Mouse (Mus musculus) spleen, embryonic (tissue): Measurements from ENCODE around the gene Il9r.
"Not testable (repeated sequence)": the region's sequence is repeated elsewhere in the genome, so short reads cannot be mapped to it uniquely, and the experiment has no call there.

Experiments used
- CTCF ChIA-PET: fragments of 350-600 bp; sonication (Branson Sonifier 250); formaldehyde crosslinking; loops from one replicate; lab custom pipeline; 2022; lab: Charles Lee

The Il9r gene

GRCm38 (mm10) chr11:32201922-32202685 is 2.0 kb upstream of the Il9r start:
- CTCF ChIA-PET: no interaction called here

DNA sequence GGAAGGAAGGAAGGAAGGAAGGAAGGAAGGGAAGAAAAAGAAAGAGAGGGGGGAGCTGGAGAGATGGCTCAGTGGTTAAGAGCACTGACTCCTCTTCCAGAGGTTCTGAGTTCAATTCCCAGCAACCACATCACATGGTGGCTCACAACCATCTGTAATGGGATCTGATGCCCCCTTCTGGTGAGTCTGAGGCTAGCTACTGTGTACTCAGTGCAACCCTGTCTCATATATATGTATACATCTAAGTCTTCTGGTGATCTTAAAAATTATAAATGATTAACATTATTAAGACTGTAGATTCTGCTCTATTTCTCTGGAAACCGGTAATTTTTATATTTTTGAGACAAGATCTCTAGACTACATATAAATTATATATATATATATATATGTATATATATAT is 913 bp upstream of the Il9r start:
- CTCF ChIA-PET: not testable (repeated sequence)

DNA sequence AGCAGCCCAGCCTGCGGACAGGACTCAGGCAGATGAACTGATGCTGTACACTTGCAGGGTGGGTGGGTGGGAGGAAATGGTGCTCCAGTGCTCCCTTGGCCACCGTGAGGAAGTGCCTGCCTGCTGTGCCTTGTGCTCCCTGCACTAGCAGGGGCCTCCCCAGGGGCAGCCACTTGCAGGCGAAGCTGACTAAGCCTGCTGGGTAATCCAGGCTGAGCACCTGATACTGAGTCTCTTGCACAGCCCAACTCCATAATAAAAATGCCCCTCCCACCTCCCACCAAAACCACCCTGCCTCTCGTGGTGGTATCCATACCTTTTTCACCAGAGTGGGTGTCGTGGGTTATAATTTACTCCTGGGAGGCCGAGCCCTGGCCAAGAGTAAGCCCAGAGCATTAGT is 849 bp downstream of the Il9r start:
- CTCF ChIA-PET: interaction anchor here (2.0 kb wide), 1 partner anchor 17 kb away, joined by 5 read pairs; no protein-coding TSS in a partner anchor

DNA sequence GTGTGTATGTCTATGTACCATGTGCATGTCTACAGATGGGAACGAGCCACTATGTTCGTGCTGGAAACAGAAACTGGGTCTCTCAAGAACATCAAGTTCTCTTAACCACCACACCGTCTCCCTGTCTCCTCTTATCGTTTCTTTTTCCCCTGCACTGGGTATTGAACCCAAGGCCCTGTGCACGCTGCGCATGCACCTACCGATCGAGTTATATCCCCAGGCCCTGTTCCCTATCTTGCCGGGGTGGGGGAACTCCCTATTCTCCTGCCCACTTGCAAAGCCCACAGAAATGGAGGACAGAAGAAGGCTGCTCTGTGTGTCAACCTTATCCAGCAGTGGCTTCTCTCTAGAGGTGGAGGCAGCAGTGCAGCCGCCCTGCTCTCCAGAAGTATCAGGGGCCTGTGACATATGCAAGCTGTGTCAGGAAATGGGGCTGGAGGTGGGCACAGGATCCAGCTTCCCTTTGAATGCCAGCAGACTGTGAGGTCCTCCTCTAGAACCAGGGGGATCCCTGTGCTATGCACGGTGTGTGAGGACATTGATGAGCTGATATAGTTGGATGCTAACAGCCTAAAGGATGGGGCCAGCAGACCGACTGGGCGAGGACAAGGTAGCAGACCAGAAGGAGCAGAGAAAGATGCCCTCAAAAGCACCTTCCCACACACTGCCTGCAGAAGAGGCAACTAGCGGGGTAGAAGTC is 1.7 kb downstream of the Il9r start:
- CTCF ChIA-PET: interaction anchor here (2.0 kb wide), 1 partner anchor 16 kb away, joined by 5 read pairs; no protein-coding TSS in a partner anchor

DNA sequence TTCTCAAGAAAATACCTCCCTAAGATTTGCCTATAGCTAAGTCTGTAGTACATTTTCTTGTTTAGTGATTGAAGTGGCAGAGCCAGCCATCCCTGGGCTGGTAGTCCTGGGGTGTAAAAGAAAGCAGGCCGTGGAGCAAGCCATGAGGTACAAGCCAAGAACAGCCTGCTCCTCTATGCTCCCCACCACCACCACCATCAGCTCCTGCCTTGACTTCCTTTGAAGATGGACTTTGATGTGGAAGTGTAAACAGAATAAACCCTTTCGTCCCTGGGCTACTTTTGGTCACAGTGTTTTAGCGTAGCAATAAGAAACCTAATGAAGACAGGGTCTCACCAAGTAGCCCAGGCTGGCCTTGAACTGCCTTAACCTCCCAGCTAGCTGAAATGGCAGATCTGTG is 2.3 kb downstream of the Il9r start:
- CTCF ChIA-PET: interaction anchor here (1.0 kb wide), 1 partner anchor 41 kb away, joined by 3 read pairs; no protein-coding TSS in a partner anchor

DNA sequence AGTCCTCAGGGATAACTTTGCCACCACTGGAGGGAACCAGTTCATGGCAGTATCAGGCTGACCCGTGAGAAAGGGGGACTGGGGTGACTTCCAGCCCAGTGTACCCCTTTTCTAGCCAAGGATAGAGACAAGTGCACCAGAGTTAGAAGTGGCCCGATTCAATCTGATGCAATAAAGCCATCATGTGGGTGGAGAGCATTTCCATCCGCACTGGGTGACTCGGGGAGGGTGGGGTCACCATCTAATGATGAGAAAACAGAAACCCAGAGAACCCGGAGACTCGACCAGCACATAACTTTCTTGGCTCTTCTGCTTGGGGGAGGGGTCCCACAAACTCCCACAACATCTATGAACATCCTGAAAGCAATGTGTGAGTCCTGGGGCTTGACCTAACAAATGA is 3.4 kb downstream of the Il9r start:
- CTCF ChIA-PET: interaction anchor here (1.0 kb wide), 1 partner anchor 42 kb away, joined by 3 read pairs; no protein-coding TSS in a partner anchor

DNA sequence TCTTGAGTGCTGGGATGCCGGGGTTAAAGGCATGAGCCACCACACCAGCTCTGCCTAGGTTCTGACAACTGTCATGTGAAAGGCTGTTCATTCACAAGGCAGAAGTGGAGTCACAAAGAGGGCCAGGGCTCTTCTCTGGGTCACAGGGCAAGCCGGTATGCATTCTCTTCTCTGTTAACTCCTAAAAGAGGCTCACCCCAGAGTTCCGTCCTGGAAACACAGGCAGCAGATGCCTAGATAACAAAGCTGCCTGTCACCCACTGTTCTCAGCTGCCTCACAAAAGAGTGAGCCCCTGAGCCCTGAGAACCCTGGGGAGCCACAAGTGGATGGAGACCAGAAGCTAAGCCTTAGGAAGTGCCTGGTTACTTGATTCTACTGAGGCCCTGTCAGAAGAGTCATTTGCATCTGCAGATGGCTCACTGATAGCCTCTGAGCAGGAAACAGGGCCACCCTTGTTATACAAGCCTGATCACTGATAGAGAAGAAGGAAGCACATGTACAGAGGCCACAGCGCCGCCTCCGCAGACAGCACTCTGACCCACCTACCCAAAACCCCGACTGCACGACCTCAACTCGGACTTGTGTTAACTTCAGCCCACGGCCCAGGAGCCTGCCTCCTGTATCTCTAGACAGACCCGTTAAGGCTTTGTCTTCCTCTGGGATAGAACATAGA is 4.1 kb downstream of the Il9r start:
- CTCF ChIA-PET: no interaction called here

GRCm38 (mm10) chr11:32194626-32195025 is 5.5 kb downstream of the Il9r start:
- CTCF ChIA-PET: no interaction called here

DNA sequence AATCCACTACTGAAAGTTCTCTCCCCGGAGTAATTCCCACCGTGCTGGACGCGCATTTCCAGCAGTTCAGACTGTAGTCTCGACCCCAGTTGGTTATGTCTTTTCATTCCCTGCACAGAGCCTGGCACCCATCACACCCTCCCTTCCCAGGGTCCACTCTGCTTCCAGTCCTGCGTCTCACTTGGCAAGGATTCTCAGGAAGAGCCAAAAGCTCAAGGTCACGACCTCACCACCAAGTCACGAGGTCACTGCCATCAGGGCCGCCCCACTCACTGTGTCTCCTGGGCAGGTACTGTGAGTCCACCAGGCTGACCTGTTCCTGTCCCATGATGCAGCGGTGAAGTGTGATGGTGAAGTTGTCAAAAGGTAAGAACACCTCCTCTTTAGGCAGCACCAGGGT is 6.0 kb downstream of the Il9r start:
- CTCF ChIA-PET: no interaction called here

GRCm38 (mm10) chr11:32193156-32193555 is 6.9 kb downstream of the Il9r start:
- CTCF ChIA-PET: no interaction called here

DNA sequence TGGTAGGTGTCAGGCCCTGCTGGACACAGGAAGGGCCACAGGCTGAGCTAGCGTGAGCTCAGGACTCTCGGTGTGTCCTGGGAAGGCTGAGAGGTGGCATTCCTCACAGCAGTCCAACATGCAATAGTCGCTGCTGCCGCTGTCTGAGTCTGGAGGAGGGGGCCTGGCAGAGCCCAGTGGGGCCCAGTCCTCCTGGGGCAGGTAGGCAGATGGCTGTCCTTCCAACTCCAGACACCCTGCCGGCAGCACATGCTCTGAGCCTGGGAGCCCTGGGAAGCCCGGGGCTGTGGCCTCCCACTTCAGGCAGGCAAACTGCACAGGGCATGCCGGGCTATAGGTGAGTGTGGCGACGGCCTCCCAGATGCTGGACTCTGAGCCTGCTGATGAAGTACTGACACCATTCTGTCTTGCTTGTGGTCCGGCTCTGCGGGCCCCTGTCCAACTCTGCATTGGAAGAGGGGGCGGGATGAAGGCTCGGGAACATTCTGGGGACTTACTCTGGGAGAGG is 9.4 kb downstream of the Il9r start:
- CTCF ChIA-PET: no interaction called here

GRCm38 (mm10) chr11:32190119-32190518 is 10.0 kb downstream of the Il9r start:
- CTCF ChIA-PET: no interaction called here

DNA sequence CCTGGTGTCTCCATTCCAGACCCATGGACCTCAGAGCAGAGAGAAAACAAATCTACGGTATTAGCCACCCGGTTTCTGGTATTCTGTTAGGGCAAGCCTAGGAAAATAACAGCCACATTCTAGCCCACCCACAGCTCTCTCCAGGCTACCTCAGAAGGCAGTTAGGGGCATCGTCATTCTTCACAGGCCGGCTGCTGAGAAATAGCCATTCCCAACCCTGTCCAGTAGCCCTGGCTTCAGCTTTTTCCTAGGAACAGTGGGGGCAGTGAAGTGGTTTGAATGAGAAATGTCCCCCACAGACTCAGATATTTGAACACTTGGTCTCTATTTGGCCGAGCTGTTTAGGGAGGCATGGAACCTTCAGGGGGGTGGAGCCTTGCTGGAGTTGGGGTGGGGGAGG is 10.6 kb downstream of the Il9r start:
- CTCF ChIA-PET: no interaction called here

GRCm38 (mm10) chr11:32188881-32189280 is 11.2 kb downstream of the Il9r start:
- CTCF ChIA-PET: no interaction called here

DNA sequence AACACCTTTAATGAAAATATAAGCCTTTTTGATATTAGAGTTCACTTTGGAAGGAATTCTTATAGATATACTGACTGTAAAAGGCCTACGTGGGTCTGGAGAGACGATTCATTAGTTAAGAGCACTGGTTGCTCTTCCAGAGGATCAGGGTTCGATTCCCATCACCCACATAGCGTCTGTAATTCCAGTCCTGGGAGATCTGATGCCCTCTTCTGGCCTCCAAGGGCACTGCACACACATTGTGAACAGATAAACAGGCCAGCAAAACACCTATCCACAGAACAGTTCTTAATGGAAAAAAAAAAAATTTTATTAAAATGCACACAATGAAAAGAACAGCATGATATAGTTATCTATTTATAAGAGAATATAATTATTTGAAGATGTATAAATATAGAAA is 12.8 kb downstream of the Il9r start:
- CTCF ChIA-PET: no interaction called here

DNA sequence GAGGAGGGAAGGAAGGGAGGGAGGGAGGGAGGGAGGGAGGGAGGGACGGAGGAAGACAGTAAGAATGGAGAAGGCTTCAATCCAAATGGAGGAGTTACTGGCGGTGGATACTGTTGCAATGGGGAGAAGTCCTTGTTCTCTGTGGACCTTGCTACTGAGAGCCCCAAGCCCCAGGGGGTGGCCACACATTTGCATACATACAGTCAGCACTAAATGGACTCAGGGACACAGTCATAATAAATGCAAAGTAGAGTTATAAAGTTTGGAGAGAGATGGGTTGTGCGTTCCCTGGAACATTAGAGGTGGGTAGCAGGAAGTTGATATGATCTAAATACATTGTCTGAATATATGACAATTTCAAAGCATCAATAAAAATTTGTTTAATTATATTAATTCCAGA is 14.0 kb downstream of the Il9r start:
- CTCF ChIA-PET: no interaction called here

GRCm38 (mm10) chr11:32184469-32184868 is 15.6 kb downstream of the Il9r start:
- CTCF ChIA-PET: interaction anchor here (0.5 to 2.5 kb wide), 2 partner anchors 54 to 182 kb away, joined by 4 to 12 read pairs; no protein-coding TSS in a partner anchor

DNA sequence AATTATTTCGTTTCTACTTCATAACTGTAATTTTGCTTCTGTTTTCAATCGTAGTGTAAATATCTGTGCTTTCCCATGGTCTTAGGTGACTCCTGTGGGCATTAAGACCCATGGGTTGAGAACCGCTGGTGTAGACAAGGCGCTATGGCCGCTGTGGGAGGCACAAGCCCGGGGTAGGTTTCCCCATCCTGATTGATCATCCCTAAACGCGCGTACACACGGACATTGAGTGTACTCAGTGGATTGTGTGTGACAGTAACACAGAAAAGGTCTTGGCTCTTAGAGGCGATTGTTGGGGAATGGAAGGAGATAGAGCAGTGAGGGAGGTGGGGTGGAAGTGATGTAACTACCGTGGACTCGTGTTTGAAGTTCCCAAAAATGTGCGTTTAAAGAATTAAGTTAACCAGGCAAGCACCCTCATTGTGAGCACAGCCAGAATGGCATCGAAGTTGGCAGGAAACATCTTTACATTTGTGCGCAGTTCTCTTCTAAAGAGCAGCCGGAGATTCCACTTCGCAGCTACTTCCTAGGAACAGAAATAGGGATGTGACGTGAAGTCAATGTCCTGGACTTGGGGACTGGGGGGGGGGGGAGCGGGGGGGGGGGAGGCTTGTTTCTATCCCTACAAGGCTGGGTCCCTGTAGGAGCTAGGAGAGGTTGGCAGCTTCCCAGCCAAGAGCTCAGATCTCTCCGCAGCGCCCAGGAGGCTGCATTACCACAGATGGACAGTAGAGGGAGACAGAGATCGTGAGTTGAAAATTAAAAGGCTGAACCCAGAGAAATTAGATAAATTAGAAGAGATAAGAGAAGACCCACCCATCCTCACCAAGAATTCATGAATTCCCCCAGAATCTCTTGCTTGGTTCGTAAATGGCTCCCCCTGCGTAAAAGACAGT is 17.9 kb downstream of the Il9r start:
- CTCF ChIA-PET: interaction anchor here (0.6 to 2.5 kb wide), 9 partner anchors 17 to 896 kb away, joined by 3 to 12 read pairs (median 4); partner anchors contain the start of gene Hbq1a

GRCm38 (mm10) chr11:32181246-32181645 is 18.8 kb downstream of the Il9r start:
- CTCF ChIA-PET: no interaction called here

- CTCF ChIA-PET: no interaction called here
Measured at GRCm38 (mm10) chr11:32178506-32178905, 21.6 kb downstream of the Il9r start.

DNA sequence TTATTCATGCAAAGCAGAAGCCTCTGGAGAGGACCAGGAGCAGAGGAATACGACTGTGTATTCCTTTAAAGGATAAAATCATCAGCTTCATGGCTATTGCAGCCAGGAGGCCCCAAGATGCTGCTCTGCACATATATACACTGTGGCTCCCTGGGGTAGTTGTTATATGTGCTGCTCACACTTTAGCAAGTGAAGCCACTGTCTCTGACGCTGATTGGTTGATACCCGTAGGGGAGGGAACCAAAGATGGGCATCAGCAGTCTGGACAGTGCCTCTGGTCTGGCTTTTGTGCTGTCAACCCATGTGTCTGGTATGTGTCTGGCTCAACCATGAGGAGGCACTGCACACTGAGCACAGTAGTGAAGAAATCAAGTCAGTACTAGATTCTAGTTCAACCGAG is 33.4 kb downstream of the Il9r start:
- CTCF ChIA-PET: no interaction called here
